Mouse (Mus musculus) C2C12 (cell line): ENCODE measurements around the gene Rmi1. TPM values are rescaled to one million over a fixed set of nuclear protein-coding genes. Genes with fewer than 3 reads are reported as not detected.
A peak's percentile ranks its signal among the peaks of the same experiment; 100 is the strongest.
"Not testable (repeated sequence)": the region's sequence is repeated elsewhere in the genome, so short reads cannot be mapped to it uniquely, and the experiment has no call there.

Experiments
- H3K27me3 ChIP-seq: one replicate; pipeline ENCODE4 v1.6.1; 2011; ENCODE audit not compliant: control insufficient read depth, insufficient read depth, insufficient read length
- H3K36me3 ChIP-seq: one replicate; pipeline ENCODE4 v1.6.1; 2011; ENCODE audit not compliant: control insufficient read depth, insufficient read depth
- H3K4me3 ChIP-seq: one replicate; pipeline ENCODE4 v1.5.1; 2011; ENCODE audit warnings: mild to moderate bottlenecking, control low read depth; ENCODE audit not compliant: poor library complexity, insufficient read depth, severe bottlenecking
- H3K79me2 ChIP-seq: one replicate; pipeline ENCODE4 v1.6.1; 2011; ENCODE audit not compliant: control insufficient read depth, insufficient read depth
- H3K79me3 ChIP-seq: one replicate; pipeline ENCODE4 v1.6.1; 2011; ENCODE audit warnings: low read depth, control low read depth
- H3ac ChIP-seq: one replicate; pipeline ENCODE3; 2011; ENCODE audit warnings: low read depth; ENCODE audit not compliant: control insufficient read depth, insufficient read length
- CEBPB ChIP-seq: IDR thresholded peaks from one replicate; pipeline ENCODE4 v1.6.1; 2011; ENCODE audit warnings: low read depth, mild to moderate bottlenecking, control low read depth, moderate library complexity
- CTCF ChIP-seq: IDR thresholded peaks from one replicate; pipeline ENCODE4 v1.5.1; 2011; ENCODE audit not compliant: control insufficient read depth, insufficient read depth, insufficient read length
- FOSL1 ChIP-seq: IDR thresholded peaks from one replicate; pipeline ENCODE4 v1.8.0; 2011; ENCODE audit warnings: mild to moderate bottlenecking, low read length; ENCODE audit not compliant: poor library complexity, insufficient read depth, severe bottlenecking
- MAX ChIP-seq: IDR thresholded peaks from one replicate; pipeline ENCODE4 v1.6.1; 2011; ENCODE audit warnings: mild to moderate bottlenecking, control low read depth
- MYOD1 ChIP-seq: IDR thresholded peaks from one replicate; pipeline ENCODE4 v1.6.1; 2011; ENCODE audit warnings: low read depth; ENCODE audit not compliant: control insufficient read depth, insufficient read length
- MYOG ChIP-seq: IDR thresholded peaks from one replicate; pipeline ENCODE4 v1.6.1; 2011; ENCODE audit not compliant: control insufficient read depth, insufficient read length; ENCODE audit errors: extremely low read depth
- USF1 ChIP-seq: IDR thresholded peaks from one replicate; pipeline ENCODE4 v1.6.1; 2011; ENCODE audit warnings: low read depth, mild to moderate bottlenecking, control low read depth, moderate library complexity
- microRNA-seq: library from miRNA; unstranded; fragments of <30 nt; microRNA quantifications from one replicate; pipeline ENCODE4, GENCODE M21; 2019; ENCODE audit warnings: borderline microRNAs expressed
- polyA plus RNA-seq: library from polyadenylated mRNA; unstranded; fragments of >200 nt; fragmentation: generic; extraction: Trizol; gene quantifications from one replicate; pipeline ENCODE4 v1.2.1, GENCODE M21; 2012; ENCODE audit warnings: missing spikeins

Gene Rmi1
- polyA plus RNA-seq, 1 experiment, result 5.9 TPM

DNA sequence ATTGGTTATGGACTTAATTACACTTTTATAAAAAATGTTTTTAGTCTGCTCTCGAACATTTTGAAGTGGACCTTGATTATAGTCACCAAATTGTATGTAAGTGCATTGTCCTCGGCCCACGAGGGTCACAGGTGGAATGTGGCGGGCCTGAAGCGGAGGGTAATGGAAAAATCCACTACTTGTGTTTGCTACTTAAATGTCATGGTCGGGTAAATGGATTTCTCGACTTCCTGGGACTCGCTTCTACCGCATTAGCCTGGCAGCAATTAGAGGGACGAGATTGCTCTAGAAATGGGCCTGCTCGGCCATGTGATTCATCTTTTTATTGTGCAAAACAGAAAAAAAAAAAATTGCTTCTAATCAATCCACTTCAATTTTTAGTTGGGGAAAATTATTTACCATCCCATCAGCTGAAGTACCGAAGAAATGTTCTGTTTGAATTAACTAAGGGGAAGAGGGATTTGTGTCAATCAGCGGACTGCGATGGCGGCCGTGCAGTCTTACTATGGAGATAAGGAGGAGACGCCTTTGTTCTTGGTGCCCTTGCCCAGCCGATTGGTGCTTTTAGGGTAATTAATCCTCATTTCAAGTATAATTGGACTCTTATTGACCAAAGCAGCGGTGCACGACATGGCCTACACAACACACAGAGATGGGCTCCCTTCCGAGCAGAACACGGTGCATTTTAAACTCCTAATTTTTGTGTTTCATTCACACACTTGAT is 48.6 kb downstream of the Rmi1 start:
- H3K27me3 ChIP-seq, result no peaks in the 10 kb centered on the region
- no peak overlapping the region for H3ac ChIP-seq
- no peaks in the 10 kb centered on the region for H3K79me3 ChIP-seq
- no peaks in the 10 kb centered on the region for H3K79me2 ChIP-seq
- H3K4me3 ChIP-seq, result no peak overlapping the region
- H3K36me3 ChIP-seq, result no peaks in the 10 kb centered on the region
- TF ChIP-seq FOSL1 (no peak), MYOG (no peak), USF1 (no peak), CTCF (no peak), MYOD1 (no peak), MAX (no peak), CEBPB (no peak)

DNA sequence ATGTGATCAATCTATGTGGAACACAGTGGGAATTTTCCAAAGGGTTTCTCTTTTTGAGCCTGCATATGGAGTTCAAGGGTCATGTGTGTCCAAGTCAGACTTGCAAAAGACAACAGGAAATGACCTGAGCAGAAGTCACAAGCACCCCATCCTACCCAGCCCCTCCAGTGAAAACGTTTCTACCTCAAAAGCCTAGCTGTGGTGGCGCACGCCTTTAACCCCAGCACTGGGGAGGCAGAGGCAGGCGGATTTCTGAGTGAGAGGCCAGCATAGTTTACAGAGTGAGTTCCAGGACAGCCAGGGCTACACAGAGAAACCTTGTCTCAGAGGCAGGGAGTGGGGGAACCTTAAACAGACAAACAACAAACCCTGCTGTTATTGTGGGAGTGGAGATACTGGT is 50.2 kb downstream of the Rmi1 start:
- no peaks in the 10 kb centered on the region for H3K36me3 ChIP-seq
- no peak overlapping the region for H3K4me3 ChIP-seq
- H3K27me3 ChIP-seq, result no peaks in the 10 kb centered on the region
- H3K79me2 ChIP-seq, result no peaks in the 10 kb centered on the region
- no peak for TF ChIP-seq CTCF
- no peaks in the 10 kb centered on the region for H3K79me3 ChIP-seq
- no peak overlapping the region for H3ac ChIP-seq

DNA sequence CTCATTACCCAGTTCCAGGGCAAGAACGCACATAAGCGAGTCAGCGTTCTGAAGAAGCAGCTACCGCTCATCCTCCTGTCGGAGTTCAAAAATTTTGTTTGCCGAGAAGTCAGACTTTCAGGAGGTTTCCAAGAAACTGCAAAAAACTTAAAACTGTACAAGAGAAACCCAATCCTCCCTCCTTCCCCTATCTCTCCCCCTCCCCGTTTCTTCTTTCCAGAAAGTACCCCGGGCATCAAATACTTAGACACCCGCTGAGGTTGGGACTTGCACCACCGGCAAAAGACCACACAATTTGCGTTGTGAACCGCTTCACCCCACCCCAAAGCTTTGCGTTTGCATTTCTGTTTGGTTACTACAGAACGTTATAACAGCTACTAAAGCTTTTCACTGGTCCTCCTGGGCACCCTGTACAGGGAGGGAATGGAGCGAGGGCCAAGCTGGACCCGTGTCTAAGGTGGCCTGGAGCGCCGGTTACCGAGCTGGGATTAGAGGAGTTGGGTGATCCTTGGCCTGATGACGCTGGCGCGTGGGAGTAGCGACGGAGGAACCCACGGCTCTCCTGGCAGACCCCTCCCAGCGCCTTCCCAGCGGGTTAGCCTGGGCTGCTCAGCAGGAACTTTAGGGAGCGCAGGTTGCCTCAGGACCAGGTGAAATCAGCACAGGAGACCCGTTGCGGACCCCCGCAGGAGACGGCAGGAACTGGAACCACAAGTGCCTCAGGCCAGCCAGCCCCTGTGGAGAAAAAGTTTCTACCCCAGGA is 50.8 kb downstream of the Rmi1 start:
- Histone ChIP-seq H3K4me3 (no peak overlapping the region), H3ac (peak overlapping the region; percentile 34), H3K27me3 (no peaks in the 10 kb centered on the region), H3K36me3 (no peaks in the 10 kb centered on the region), H3K79me2 (no peaks in the 10 kb centered on the region), H3K79me3 (no peaks in the 10 kb centered on the region)
- TF ChIP-seq FOSL1, result no peak
- TF ChIP-seq CTCF, result no peak
- TF ChIP-seq CEBPB, result no peak
- TF ChIP-seq MYOD1, result no peak
- TF ChIP-seq USF1, result no peak
- TF ChIP-seq MYOG, result no peak
- TF ChIP-seq MAX, result no peak

DNA sequence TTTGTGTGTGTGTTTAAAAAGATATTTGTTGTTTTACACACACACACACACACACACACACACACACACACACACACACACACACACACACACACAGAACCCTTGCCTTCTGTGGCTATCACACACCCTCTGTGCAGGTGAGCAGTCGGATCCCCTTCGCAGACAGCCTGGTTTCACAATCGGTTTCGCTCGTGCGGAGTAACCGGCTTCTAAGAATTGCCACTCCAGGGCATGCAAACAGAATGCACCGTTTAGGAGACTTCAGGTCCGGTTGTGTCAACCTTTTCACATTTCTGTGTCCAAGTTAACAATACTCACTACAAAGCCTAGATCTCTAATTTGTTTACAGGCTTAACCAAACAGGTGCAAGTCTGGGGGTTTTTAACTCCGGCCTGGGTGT is 51.5 kb downstream of the Rmi1 start:
- Histone ChIP-seq H3K36me3 (no peaks in the 10 kb centered on the region), H3K79me3 (no peaks in the 10 kb centered on the region), H3K4me3 (no peak overlapping the region), H3K79me2 (no peaks in the 10 kb centered on the region), H3ac (no peak overlapping the region), H3K27me3 (no peaks in the 10 kb centered on the region)
- TF ChIP-seq CTCF (no peak), MAX (no peak), USF1 (no peak), MYOG (no peak), MYOD1 (no peak), CEBPB (no peak), FOSL1 (no peak)

DNA sequence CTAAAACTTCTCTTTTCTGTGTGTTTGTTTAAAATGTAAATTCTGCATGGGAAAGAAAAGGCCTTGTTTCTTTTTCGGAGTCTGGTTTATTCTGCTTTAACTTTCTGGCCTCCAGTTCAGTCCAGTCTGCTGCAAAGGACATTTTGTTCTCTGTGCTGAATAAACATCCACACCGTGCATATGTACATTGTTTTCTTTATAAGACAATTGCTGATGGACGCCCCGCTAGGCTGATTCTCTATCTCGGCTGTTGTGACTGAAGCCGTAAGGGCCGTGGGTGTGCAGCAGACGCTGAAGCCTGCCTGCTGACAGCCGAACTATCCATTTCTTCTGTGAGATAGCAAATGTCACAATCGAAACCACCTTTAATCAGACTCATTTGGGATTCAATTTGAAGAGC is 54.5 kb downstream of the Rmi1 start:
- no peaks in the 10 kb centered on the region for H3K79me2 ChIP-seq
- TF ChIP-seq USF1 (no peak), CTCF (no peak), CEBPB (no peak), FOSL1 (no peak), MAX (no peak), MYOD1 (no peak), MYOG (no peak)
- H3K79me3 ChIP-seq, result no peaks in the 10 kb centered on the region
- H3K36me3 ChIP-seq, result no peaks in the 10 kb centered on the region
- H3K27me3 ChIP-seq, result no peaks in the 10 kb centered on the region
- no peak overlapping the region for H3K4me3 ChIP-seq
- H3ac ChIP-seq, result no peak overlapping the region

DNA sequence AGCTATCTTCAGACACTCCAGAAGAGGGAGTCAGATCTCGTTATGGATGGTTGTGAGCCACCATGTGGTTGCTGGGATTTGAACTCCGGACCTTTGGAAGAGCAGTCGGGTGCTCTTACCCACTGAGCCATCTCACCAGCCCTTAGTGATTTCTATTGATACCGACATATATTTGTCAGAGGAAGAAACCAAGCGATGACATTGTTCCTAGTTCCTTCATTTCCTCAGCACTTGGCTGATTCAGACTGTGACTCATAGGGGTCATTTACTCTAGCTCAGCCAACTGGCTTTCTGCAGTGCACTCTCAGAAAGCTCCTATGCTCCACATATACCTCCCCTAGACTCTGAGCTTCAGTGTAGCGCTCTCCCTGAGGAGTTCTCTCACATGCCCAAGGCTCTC is 56.8 kb downstream of the Rmi1 start:
- H3K79me3 ChIP-seq, H3K79me2 ChIP-seq, H3K36me3 ChIP-seq, H3K27me3 ChIP-seq, H3K4me3 ChIP-seq: not testable (repeated sequence)
- peak; percentile 11 for TF ChIP-seq FOSL1
- H3ac ChIP-seq, result peak overlapping the region; percentile 57

Small RNA genes lying within 50 kb of the gene (microRNA-seq; reads per million reads assigned to microRNA genes)
- 197 reads per million, percentile 78 among the genes with 10 or more reads in this experiment for gene Mir7-1

Other genes starting within 250 kb of the Rmi1 start
- 11.7 TPM for gene Idnk, start 244.6 kb upstream of the Rmi1 start, polyA plus RNA-seq
- 60.0 TPM for gene Ubqln1, start 186.6 kb upstream of the Rmi1 start, polyA plus RNA-seq
- 12.2 TPM for gene Gkap1, start 126.5 kb upstream of the Rmi1 start, polyA plus RNA-seq
- 0.01 TPM for gene Kif27, start 43.1 kb upstream of the Rmi1 start, polyA plus RNA-seq
- 3.4 TPM for gene 2210016F16Rik, start 17.0 kb upstream of the Rmi1 start, polyA plus RNA-seq
- gene Hnrnpk, start 1.1 kb downstream of the Rmi1 start, polyA plus RNA-seq, result 370 TPM
- gene Slc28a3, start 208.6 kb downstream of the Rmi1 start, polyA plus RNA-seq, result not detected